Mouse (Mus musculus): ENCODE results near the gene Usp7.
A peak's percentile ranks its signal among the peaks of the same experiment; 100 is the strongest.

Gene Usp7

DNA sequence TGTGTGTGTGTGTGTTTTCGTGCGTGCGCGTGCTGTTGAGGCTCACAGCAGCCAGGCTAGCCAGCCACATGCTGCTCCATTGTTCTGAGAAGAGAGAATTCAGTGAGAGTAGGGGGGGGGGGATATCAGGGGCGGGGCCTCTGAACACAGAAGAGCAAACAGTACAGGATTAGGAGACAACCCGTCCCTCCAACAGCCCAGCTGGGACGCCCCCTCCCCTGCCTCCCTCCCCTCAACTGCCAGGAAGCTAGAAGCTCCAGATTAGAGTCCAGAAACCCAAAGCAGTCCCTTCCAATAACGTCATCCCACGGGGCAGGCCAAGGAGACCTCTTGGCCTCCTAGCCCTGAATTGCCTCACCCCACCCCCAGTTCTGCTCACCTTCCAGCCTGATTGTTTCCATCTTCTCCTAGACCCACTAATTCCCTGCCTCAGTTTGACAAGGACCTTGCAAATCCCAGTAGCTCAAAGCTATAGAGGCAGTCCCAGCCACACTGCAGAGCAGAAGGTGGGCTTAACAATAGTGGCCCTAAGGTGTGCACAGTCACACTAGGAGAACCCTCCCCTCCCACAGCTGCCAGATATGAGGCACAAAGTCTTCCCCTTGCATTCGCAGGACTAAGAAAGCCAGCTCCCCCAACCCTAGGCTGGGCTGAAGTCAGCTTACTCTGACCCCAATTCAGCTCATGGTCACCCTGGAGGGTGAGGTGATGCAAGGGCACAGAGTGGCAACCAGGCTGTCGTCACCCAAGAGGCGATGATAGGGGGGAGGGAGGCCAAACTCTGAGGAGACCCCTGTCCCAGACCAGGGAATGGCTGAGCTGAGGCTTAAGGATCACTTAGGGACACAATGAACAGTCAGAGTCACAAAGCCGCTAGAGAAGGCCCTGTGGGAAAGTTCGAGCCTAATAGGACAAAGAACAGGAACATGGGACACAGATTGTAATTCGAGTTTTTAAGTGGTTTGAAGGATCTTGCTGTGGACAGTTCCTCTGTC is 121.8 kb downstream of the Usp7 start:
- DNase-seq: no peak

DNA sequence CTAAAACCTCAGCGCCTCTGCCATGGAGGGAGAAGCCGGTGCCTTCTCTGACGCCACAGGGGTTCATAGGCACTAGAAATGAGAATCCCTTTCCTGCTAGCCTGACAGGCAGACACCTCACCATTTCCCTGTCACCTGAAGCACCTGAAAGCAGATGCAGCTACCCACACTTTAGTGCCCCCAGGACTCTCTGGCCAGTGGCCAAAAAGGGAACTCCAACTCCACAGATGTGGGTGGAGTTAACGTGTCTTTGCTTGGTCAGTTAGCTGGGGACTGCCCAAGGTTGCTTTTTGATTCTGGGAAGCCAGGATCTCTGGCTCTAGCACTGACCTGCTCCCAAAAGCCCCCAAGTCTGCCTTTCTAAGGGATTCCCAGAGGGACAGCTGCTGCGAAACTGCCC is 122.7 kb downstream of the Usp7 start:
- DNase-seq: no peak

DNA sequence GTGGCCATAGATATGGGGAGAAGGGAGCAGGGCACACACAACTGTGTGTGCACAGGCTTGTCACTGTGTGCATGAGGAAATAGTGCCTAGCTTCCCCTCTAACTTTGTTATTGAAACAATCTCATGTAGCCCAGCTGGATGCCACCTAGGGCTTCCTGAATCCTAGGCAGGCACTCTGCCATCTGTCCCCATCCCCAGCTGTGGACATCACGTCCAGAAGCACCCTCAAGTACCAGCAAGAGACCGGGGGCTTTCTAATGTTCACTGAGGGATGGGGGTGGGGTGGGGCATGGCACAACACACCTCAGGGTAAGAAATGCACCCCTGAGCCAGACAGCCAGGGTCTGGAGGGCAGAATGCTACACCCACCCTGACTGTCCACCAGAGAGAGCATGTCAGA is 123.7 kb downstream of the Usp7 start:
- no peak for DNase-seq

DNA sequence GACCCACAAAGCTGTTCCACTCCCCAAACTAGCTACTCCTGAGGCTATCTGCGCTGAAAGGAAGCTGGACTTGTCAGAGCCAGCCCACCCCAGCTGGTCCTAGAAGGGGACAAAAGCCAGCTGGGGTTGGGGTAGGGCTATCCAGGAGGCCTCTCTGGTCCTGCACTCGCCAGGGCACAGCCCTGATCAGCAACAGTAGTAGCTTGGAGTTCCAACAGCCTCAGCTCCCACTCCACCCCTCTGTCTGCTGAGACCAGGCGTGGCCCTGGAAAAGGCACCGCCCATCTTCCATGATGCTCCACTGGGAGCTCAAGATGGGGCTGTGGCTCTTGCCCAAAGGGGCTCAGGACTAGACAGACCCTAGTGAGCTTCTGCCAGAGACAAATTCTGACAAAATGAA is 124.3 kb downstream of the Usp7 start:
- no peak for DNase-seq

DNA sequence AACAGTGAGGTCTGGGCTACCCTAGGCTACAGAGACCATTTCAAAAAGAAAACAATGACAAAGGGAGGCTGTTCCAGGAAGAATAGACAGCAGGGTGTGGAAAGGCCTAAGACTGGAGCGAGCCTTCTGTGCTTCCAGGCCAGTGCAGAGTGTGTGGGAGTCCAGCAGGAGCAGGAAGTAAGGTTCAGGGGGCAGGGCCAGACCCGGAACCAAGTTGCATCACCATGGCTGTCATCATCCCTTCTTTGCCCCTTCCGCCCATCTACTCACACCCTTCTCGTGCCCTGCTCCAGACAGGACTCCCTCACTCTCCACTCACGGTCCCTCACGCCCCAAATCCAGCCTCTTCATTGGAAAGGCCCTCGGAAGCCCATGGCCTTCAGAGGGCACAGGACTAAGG is 124.8 kb downstream of the Usp7 start:
- no peak for DNase-seq

DNA sequence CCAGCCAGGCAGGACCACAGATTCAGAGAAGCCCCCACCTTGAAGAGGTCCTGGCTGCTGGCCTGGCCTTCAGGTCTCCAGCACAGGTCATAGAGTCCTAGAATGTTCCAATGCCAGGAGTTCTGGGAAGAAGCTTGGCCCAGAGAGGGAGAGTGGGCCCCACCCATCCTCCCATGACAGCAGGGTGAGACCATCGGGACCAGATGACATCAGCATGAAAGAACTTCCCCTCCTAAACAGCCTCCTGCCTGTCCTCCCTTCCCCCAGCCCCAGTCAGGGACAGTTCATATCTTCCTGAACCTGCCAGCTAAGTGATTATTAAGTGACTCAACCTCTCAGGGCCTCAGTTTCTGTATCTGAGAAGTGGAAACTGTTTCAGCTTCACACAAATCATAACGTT is 125.7 kb downstream of the Usp7 start:
- no peak for DNase-seq

DNA sequence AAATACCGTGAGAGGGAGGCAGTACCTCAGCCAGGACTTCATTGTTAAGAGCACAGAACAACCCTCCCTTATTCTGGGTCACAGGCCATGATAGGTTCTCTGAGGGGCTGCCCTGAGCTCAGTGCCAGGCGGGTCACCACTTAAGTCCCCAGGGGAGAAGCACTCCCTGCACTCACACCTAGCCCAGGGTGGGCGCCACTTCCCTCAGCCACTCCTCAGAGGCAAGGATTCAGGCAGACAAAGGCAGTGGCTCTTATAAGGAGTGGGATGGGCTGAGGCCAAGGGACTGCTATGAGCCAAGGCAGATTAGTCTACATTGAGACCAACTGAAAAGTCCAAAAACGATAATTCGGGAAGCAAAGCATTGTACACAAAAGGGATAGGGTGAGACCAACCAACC is 126.7 kb downstream of the Usp7 start:
- DNase-seq: no peak

DNA sequence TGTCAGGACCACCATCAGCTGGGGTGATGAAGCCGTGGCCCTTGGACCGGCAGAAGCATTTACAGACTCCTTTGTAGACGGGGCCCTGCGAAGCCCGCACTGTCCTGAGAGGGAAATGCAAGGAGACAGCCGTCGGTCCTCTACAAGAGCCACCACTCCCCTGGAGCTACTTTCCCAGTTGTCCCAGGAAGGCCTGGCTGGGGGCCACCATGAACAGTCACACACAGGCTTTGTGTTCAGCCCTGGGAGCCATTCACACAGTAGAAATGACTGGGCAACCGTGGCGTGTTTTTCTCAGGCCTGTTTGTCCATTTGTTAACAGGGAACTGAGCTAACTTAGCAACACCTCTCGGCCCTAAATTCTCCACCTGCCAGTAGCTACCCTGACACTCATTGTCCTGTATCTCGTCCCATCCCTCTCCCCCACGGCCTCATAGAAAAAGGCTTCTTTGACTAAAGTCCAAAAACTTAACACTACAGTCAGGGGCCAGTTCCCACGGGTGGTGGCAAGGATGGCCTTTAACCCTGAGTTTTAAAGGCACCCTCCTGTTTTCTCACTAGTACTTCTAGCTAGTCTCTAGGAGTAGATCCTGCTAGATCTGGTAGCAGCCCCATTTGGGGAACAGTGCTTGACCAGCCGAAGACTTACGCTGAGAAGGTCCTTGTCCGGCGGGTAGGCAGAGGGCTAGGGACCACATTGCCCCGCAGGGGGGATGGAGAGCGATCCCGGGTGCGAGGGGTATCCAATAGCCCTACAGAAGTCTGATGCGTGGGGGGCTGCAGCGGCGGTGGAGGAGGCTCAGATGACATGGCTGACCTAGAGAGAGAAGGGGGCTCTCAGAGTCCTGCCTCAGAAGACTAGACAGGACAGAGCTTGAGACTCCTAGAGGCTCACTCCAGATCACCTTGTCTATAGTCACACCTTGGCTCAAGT is 128.2 kb downstream of the Usp7 start:
- DNase-seq: no peak

DNA sequence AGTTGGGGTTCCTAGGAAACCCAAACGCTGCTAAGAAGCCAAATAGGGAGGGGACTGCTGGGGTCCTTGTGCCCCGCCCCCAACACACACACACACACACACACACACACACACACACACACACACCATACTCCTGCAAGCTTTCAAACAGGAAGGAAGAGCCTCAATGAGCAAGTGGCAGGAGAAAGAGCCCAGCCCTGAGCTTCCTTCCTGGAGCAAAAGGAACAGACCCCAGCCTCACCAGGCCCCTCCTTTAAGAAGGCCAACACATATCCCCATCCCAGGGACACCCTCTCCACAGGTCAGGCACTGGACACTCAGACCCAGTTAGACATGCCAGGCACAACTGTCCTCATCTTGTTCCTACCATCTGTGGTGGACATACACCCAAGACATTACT is 129.1 kb downstream of the Usp7 start:
- no peak for DNase-seq

DNA sequence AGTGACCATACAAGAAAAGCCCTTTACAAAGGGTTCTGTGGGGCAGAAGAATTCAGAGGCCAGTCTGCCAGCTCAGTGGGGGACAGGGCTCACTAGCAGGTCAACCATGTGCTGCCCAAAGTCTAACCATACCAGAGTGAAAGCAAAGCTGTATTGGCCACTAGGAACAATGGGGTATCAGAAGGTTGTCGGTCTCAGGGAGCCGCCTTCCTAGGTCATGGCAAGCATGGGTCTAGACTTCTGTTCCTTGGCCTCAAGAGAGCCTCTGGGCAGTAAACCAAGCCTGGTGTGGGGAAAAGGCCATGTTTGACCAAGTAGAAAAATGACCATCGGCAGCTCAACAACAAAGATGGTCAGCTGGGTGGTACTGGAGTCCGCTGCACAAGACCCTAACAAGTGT is 133.3 kb downstream of the Usp7 start:
- DNase-seq: no peak

DNA sequence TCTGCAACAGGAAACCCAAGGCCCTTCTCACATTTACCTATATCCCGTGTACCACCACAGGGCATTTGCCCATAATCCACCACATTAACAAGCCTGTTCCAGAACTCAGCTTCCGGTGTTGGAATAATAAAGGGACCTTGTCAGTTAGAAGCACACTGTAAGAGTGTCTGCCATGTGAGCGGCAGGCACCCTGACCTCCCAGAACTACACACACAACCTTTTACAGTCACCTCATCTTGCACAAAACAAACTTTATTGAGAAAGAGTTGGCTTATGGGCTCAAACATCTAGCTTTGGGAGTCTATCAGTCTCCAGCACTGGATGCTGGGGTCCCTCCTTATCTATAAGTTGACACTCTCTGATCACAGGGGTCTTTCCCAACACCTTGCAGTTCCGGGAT is 133.8 kb downstream of the Usp7 start:
- DNase-seq: no peak

DNA sequence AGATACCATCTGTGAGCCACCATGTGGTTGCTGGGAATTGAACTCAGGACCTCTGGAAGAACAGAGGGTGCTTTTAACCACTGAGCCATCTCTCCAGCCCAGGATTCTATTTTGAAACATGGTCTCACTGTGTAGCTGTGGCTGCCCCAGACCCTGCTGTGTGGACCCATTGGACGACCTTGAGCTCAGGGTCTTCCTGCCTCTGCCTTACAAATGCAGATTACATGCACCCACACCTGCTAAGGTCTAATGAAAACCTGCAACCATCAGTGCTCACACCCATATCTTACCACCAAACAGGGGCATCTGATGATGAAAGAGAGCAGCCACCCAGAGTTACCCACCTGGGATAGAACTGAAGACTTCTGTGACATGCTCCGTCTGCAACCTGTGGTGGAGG is 135.9 kb downstream of the Usp7 start:
- no peak for DNase-seq

DNA sequence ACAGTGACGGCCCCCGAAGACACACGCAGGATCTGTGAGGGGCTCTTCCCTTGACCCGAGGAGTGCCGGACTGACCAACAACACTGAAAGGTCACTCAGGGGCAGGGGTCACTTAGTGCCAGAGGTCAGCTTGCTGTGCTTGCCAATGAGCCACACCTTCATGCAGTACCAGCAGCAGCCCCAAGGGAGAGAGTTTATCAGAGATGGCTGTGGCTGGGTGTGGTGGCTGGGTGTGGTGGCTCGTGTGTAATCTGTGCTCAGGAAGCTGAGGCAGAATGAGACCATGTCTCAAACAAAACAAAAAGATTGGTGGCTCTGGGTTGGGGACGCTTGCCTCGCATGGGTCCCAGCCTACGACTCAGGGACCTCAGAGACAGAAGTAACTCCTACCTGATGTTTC is 136.5 kb downstream of the Usp7 start:
- no peak for DNase-seq

DNA sequence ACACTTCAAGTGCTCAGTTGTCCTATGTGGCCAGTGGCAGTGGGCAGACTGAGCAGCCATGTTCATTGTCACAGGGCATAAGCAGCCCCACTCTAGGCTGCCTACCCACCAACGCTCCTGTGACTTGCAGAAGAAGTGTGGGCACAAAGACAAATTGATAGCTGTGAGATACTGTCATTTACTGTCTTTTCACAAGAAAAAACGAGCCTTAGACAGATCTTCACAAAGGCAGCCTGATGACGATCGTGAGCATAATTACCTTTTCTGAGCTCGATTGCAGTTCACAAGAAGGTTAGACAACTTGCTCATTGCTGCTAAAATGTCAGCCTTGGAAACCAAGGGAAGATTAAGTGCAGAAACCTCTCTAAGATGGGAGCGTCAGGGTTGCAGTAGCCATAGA is 137.0 kb downstream of the Usp7 start:
- DNase-seq: no peak

DNA sequence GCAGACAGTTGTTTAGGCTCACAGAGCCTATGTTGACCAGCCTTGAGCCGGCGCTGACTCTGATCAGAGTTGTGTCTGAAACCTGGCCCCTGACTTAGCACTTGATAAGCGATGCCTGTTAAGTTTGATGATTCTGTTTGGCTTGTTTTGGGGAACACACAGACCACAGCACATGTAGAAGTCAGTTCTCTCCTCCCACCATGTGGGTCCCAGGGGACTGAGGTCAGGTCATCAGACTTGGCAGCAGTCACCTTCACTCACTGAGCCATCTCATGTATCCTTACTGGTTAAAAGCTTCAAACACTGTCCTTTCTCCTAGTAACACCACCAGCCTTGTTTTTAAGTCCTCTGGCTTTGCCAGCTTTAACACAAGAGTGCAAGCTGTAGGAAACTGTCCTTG is 142.1 kb downstream of the Usp7 start:
- no peak for DNase-seq

DNA sequence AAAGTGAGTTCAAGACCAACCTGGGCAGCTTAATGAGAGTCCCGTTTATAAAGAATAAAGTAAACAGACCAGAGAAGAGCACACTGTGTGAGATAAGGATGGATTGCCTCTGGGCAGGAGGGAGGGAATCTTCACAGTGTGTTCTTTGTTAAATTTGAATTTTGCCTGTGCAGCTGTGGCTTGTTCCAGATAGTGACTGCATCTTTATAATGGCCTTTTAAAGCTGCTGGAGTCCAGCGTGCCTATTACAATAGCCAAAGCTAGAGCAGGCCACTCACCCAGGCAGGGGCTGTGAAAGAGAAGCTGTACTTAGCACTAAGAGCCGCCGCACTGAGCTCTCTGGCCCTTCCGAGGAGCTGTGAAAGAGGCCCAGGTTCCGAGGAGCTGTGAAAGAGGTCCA is 146.6 kb downstream of the Usp7 start:
- no peak for DNase-seq

DNA sequence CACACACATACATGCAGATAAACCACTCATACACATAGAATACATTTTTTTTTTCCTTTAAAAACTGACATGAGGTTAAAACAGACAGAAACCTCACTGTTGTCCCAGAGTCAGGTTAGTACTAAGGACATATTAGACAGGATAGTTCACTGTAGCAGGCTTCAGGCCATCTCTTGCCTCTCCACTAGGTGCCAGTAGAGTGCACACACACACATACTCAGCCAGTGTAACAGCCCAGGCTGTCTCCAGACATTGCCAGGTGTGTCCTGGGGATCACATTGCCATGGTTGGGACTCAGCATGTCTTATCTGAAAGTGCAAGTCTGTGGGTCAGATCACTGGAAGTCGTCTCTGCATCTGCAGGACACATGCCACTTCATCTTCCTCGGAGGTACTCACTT is 148.3 kb downstream of the Usp7 start:
- peak; percentile 43 for DNase-seq
